Mouse (Mus musculus) fibroblast of lung, adult 2 months (primary cell): ENCODE results near the gene Phactr2.
"Not testable (repeated sequence)": the region's sequence is repeated elsewhere in the genome, so short reads cannot be mapped to it uniquely, and the experiment has no call there.

Source experiments
- DNase-seq: peaks from one replicate; pipeline ENCODE4 v3.0.0-alpha.2; 2011; ENCODE audit warnings: low read depth

Gene Phactr2

DNA sequence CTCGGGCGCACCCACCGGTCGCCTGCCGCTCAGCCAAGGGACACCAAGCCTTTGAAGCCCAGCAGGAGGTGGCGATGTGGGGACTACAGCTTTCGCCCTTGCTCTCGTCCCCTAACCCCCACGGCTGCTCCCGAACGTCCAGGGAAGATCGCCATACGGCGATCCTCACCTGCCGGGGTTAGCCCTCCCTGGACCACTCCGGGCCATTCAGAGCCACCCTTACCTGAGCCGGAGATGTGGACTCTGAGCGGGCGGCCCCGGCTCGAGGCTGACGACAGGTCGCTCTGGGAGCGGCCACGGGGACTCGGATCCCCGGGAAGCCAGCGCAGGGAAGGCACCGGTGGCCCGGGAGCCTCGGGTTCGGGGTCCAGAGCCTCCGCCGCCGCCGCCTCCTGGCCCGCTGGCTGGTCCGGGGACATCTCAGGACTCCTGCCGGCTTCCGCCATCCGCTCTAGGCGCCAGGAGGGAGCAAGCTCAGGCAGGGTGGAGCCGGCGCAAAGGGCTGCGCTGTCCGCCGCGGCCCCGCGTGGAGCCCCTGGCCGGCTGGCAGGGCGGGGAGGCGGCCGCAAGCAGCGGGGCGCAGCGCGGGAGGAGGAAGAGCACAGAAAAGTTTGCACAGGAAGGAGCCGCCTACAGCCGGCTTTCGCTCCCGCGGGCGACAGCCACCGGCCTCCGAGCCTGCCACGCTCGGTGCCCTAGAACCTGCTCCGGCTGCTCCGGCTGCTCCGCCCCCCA is at the start of gene Phactr2:
Gene Phactr2 (minus strand): TSS at position 580 of the 735 bp plus-strand sequence.
- no peak for DNase-seq

GRCm38 (mm10) chr10:13521857-13522256 is 47.6 kb upstream of the Phactr2 start:
- no peak for DNase-seq

DNA sequence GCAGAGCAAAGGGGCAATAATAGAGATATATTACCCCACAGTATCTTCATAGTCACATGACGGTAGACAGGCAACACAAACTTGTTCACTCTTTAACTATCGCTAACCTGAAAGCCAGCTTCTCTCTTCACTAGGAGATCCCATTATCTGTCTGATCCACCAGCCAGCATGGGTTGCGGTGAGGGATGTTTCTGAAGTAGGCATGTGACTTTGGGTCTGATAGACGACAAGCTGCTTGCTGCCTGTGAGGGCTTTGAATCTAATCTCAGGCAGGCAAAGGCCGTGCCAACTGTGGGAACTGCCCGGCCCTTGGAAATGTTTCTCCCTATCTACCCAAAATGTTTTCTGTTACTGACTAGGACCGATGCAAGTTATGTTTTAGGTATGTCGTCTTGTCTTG is 28.2 kb upstream of the Phactr2 start:
- DNase-seq, result no peak

DNA sequence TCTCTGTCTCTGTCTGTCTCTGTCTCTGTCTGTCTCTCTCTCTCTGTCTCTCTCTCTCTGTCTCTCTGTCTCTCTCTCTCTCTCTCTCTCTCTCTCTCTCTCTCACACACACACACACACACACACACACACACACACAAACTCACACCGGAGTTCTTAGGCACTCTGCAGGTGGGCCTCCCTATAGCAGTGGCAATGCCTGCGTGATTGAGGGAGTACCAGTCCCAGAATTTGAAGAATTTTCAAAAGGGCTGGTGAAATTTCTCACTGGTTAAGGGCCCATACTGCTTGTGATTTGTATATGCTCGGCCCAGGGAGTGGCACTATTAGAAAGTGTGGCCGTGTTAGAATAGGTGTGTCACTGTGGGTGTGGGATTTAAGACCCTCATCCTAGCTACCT is 27.3 kb upstream of the Phactr2 start:
- not testable (repeated sequence) for DNase-seq

DNA sequence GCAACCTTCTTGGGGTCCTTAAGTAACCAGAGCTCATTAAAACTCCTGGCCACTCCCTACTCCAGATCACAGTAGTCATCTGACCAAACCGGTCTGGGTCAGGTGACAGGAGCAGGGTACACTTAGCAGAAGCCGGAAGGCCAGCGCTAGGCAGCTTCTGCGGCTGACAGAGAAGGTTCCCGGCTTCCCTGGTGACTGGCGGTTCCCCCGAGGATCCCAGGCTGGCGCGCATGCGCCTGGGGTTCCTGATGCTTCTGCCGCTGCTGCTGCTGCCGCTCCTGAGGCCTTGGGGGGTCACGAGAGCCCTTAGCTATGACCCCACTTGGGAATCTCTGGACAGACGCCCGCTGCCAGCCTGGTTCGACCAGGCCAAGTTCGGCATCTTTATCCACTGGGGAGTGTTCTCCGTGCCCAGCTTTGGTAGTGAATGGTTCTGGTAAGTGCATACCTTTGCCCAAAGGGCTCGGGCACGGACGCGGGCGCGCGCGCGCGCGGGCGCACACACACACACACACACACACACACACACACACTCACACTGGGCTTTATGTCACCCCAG is 26.8 kb upstream of the Phactr2 start:
- DNase-seq, result peak; percentile 53

DNA sequence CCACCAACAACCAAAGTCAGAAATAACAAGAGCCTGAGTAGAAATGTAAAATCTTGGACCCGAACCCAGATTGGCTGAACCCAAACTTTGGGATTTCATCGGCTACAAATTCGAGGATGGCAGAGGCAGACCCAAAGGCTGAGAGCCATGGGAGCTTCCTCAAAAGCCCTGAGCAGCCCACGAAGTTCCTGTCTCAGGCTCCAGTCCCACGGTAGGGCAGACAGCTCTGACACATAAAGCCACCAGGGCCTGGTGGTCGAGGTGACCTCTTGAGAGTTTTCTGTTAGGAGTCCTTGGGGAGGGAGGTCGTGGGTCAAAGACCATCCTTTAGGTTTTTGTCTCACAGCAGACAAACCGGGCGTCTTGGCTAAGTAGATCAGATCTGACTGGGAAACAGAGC is 26.3 kb upstream of the Phactr2 start:
- DNase-seq, result no peak

GRCm38 (mm10) chr10:13499331-13499730 is 25.1 kb upstream of the Phactr2 start, which contains the start of gene Fuca2:
Gene Fuca2, plus strand, starts transcription at chr10:13499540.
- DNase-seq, result no peak

DNA sequence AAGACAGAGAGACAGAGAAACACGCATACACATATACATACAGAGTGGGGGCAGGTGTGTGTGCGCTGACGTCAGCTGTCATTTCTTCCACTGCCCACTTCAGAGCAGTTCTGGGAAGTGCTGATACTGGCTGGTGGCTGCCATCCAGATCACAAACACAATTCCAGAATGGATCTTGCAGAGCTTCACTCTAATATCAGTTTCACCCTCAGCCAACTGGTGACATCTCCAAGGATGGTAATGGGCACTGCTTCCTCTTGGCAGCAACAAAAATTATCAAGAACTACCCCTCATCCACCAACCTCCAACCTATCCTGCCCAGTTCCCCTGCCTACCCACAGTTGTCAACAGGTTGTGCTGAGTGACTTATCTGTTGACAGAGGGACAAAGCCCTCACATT is 22.1 kb upstream of the Phactr2 start:
- no peak for DNase-seq

DNA sequence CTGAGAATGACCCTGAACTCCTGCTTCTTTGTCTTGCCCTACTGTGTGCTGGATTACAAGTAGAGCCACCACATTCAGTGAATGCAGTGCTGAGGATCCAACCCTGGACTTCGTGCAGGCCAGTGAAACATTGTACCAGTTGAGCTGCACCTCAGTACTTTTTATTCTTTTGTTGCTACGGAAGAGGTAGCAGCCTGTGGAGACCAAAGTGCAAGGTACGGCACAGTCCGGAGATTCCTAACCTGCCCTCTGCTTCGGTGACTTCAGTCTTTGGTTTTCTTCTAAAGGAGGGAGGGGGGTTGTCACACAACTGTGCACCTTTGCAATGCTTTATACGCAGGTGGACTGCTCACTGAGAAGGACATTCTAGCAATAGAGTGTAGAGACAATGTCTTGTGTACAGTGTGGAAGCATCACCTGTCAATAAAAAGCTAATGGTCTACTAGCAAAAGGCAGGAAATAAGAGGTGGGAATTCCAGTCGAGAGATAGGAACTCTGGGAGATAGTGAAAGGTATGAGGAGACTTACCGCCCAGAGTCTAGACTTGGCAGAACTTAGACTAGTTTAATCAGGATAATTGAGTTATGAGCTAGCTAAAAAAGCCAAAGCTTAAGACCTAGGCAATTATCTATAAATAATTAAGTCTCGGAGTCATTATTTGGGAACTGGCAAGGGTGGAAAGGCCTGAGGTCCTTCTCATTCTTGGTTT is 19.9 kb upstream of the Phactr2 start:
- no peak for DNase-seq

DNA sequence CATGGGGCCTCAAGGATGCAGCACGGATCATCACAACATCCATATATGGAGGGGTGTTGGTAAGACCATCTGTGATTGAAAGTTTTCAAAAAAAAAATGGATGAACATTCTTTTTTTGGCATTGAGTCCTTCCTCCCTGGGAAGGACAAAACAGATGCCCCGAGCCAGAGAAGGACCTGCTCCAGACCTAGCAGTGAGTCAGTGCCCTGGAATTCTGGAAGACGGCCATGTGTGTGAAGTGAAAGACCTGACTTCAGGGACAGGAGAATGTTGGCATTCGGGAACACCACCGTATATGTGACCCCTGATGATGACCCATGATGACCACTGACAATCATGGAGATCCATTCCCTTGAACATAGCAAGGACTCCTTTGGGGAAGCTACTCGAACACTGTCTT is 15.5 kb upstream of the Phactr2 start:
- DNase-seq, result no peak

DNA sequence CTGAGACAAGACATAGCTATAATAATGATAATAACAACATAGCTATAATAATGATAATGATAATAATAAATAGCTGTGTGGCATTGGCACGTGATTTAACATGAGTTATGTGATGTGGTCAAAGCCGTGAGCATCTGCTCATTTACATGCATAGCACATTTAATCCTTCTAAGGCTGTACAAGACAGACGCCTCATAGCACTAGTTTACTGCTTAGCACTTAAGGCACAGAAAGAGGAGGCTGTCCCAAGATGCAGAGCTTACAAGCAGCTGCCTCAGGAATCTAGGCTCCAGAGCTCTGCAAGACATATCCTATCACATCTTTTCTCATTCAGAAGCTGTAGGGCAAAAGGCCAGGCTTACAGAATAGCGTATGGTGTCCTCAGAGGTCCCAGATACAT is 11.7 kb upstream of the Phactr2 start:
- no peak for DNase-seq

- DNase-seq, result no peak
Observed at GRCm38 (mm10) chr10:13479341-13479740, 5.1 kb upstream of the Phactr2 start.

DNA sequence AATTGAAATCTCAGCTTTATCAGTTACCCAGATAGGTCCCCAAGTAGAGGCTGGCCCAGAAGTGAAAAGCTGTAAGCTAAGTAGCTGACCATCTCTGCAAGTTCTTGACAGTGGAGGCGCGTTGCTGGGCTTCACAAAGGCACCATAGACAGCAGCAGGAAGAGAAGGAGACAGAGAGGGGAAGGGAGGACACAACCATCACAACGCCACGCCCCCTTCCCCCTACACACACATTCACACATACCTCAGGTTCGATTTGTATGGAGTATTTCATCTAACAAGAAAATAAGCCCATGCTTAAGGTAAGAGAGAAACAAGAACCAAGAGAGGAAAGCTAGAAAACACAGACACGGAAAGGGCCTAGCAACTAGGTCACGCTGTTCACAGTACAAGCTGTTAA is 909 bp upstream of the Phactr2 start:
- DNase-seq, result no peak

DNA sequence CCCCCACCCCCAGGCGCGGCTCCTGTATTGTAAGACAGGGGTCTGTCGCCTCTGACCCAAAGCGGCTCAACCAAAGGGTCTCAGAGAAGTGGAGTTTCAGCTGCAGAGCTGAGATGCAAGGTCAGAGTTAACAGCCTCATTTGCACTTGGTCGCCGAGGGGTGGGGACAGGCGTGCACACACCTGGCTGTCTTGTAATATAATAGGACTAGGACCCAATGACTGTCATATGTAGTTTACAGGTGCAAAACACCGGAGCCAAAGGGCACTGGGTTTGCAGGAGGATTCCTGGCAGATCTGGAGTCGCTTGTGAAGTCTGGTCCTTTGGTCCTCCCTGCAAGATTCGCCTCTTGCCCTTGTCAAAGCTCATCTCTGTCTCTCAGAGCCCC is 350 bp upstream of the Phactr2 start:
- DNase-seq, result no peak

- DNase-seq, result no peak
Observed at GRCm38 (mm10) chr10:13473287-13473832, 852 bp downstream of the Phactr2 start.

- no peak for DNase-seq
Observed at GRCm38 (mm10) chr10:13470236-13470635, 4.0 kb downstream of the Phactr2 start.

DNA sequence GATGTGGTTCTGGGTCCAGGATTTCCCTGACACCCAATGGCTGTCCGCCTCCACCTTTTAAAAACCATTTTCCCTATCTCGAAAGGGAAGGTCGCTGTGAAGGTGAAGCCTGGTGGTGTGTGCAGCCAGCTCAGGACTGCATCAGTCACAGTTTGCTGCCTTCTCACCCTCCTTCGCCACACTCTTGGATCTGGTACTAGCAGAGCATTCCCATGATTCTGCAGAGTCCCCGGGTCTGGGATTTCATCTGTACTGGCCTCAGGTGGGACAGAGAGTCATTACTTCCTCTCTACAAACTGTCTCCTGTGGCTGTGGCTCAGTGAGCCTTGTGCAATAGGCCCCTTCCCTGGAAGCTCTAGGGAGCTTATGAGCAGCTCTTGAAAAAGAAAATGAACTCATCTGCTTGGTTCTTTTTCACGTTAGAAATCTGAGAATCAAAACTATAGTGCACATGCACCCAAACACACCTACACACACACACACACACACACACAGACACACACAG is 6.1 kb downstream of the Phactr2 start:
- not testable (repeated sequence) for DNase-seq

DNA sequence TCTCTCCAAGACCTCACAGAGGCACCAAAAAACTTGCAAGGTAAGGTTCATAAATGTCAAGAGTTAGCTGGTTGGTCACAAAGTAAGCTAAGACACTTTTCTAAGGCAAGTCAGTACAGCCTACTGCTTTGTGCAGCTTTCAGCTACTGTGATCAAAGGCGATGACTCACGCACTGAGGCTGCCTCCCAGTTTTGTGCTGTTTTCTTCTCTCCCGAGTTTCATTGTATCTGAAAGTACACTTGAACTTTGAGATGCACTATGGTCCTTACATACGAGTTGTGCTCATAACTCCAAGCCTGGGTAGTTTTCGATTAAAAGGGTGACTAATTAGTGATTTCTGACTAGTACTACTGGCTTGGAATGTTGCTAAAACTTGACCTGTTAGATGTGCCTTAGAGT is 7.3 kb downstream of the Phactr2 start:
- peak; percentile 9 for DNase-seq

- DNase-seq, result not testable (repeated sequence)
Observed at GRCm38 (mm10) chr10:13464295-13464694, 9.9 kb downstream of the Phactr2 start.

- DNase-seq, result no peak
Observed at GRCm38 (mm10) chr10:13453200-13453990, 20.8 kb downstream of the Phactr2 start.

DNA sequence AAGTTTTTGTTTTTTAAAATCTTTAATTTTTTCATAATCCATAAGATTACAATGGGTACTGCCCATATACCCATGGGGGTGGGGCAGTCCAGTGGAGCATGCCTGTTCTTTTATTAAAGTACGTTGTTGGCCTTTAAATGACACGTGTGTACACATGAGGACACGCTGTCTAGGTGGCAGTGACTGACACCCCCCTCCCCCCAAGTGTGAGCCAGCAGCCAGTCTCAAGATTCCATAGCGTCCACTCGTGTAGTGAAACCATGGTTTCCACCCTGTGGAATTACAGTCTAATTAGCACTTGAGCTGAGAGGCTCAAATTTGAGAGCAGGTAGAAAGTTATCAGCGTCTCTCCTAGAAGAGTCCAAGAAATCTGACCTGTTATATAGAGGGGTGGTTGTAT is 22.6 kb downstream of the Phactr2 start:
- DNase-seq, result no peak
